Mouse (Mus musculus) MEL (cell line): ENCODE data around the gene Pitpnm3. TPM values are rescaled to one million over a fixed set of nuclear protein-coding genes. Genes with fewer than 3 reads are reported as not detected.

Experiments
- DNase-seq: peaks from one replicate; pipeline ENCODE4 v3.0.0; 2011; ENCODE audit warnings: low read depth, low spot score
- H3K27ac ChIP-seq: 2 replicates; pipeline ENCODE4 v1.5.1; 2012; ENCODE audit warnings: low read depth, mild to moderate bottlenecking, control low read depth, low read length, moderate library complexity; ENCODE audit not compliant: control insufficient read depth
- H3K27me3 ChIP-seq, 2 experiments: fragments of 150-350 bp in 1 of 2; sonication (generic) in 1 of 2; 2 replicates each; pipeline ENCODE4 v1.6.1; 2012; ENCODE audit warnings: low read length in 2 of 2, mild to moderate bottlenecking in 2 of 2, improper control_type of control experiment in 1 of 2, moderate library complexity in 1 of 2; ENCODE audit not compliant: insufficient read depth in 2 of 2, control insufficient read depth in 1 of 2
- H3K36me3 ChIP-seq, 2 experiments: 2 replicates each; pipeline ENCODE4 v1.6.1; 2012 to 2014; ENCODE audit warnings: low read length in 2 of 2, improper control_type of control experiment in 1 of 2, inconsistent platforms in 1 of 2, mild to moderate bottlenecking in 1 of 2; ENCODE audit not compliant: insufficient read depth in 2 of 2, control insufficient read depth in 1 of 2
- H3K4me1 ChIP-seq, 2 experiments: fragments of 150-350 bp in 1 of 2; sonication (generic) in 1 of 2; 2 replicates each; pipeline ENCODE4 v1.6.1; 2012; ENCODE audit warnings: low read length in 2 of 2, improper control_type of control experiment in 1 of 2, mild to moderate bottlenecking in 1 of 2; ENCODE audit not compliant: insufficient read depth in 2 of 2, control insufficient read depth in 1 of 2
- H3K4me3 ChIP-seq, 2 experiments: fragments of 150-350 bp in 1 of 2; sonication (generic) in 1 of 2; 2 replicates each; pipeline ENCODE4 v1.5.1; 2012; ENCODE audit warnings: low read depth in 2 of 2, low read length in 2 of 2, mild to moderate bottlenecking in 2 of 2, moderate library complexity in 2 of 2, control low read depth in 1 of 2, improper control_type of control experiment in 1 of 2; ENCODE audit not compliant: control insufficient read depth in 1 of 2, insufficient read depth in 1 of 2
- H3K79me2 ChIP-seq: 2 replicates; pipeline ENCODE4 v1.6.1; 2012; ENCODE audit warnings: mild to moderate bottlenecking, low read length, moderate library complexity; ENCODE audit not compliant: control insufficient read depth, poor library complexity, insufficient read depth
- H3K9ac ChIP-seq: 2 replicates; pipeline ENCODE4 v1.6.1; 2012; ENCODE audit warnings: low read depth, mild to moderate bottlenecking, control low read depth, low read length, moderate library complexity; ENCODE audit not compliant: control insufficient read depth, poor library complexity, severe bottlenecking
- H3K9me3 ChIP-seq: fragments of 150-350 bp; sonication (generic); replicated peaks from 2 replicates; pipeline ENCODE4 v1.6.1; 2012; ENCODE audit warnings: mild to moderate bottlenecking, low read length, improper control_type of control experiment, moderate library complexity; ENCODE audit not compliant: insufficient read depth
- BHLHE40 ChIP-seq: IDR thresholded peaks from 2 replicates; pipeline ENCODE4 v1.6.1; 2012; ENCODE audit warnings: low read depth, mild to moderate bottlenecking, inconsistent platforms, low read length, improper control_type of control experiment, borderline replicate concordance
- CHD1 ChIP-seq: IDR thresholded peaks from 2 replicates; pipeline ENCODE4 v1.6.1; 2012; ENCODE audit warnings: low read depth, mild to moderate bottlenecking, inconsistent platforms, low read length, improper control_type of control experiment
- CHD2 ChIP-seq: IDR thresholded peaks from 2 replicates; pipeline ENCODE4 v1.6.1; 2011; ENCODE audit warnings: low read length, improper control_type of control experiment
- CTCF ChIP-seq, 3 experiments: IDR thresholded peaks in 2 of 3; conservative IDR thresholded peaks in 1 of 3; 2 replicates each; pipeline ENCODE4 v1.5.1; 2011 to 2012; ENCODE audit warnings: low read length in 3 of 3, low read depth in 2 of 3, mild to moderate bottlenecking in 2 of 3, improper control_type of control experiment in 1 of 3, inconsistent platforms in 1 of 3, mixed read lengths in 1 of 3, moderate library complexity in 1 of 3; ENCODE audit not compliant: control insufficient read depth in 1 of 3, insufficient read depth in 1 of 3, poor library complexity in 1 of 3, severe bottlenecking in 1 of 3
- EP300 ChIP-seq, 2 experiments: IDR thresholded peaks; 2 replicates each; pipeline ENCODE4 v1.6.1; 2011; ENCODE audit warnings: improper control_type of control experiment in 2 of 2, low read length in 2 of 2, low read depth in 1 of 2, mild to moderate bottlenecking in 1 of 2
- GATA1 ChIP-seq: IDR thresholded peaks from 2 replicates; pipeline ENCODE4 v1.6.1; 2011; ENCODE audit warnings: low read depth, low read length, improper control_type of control experiment
- HCFC1 ChIP-seq: IDR thresholded peaks from 2 replicates; pipeline ENCODE4 v1.6.1; 2012; ENCODE audit warnings: low read depth, mild to moderate bottlenecking, inconsistent platforms, low read length, improper control_type of control experiment, moderate library complexity
- KAT2A ChIP-seq: conservative IDR thresholded peaks from 2 replicates; pipeline ENCODE4 v1.6.1; 2012; ENCODE audit warnings: low read depth, low read length, improper control_type of control experiment, inconsistent platforms
- MAFK ChIP-seq: IDR thresholded peaks from 2 replicates; pipeline ENCODE4 v1.6.1; 2011; ENCODE audit warnings: low read depth, mild to moderate bottlenecking, low read length, improper control_type of control experiment, borderline replicate concordance
- MEF2A ChIP-seq: IDR thresholded peaks from 2 replicates; pipeline ENCODE4 v1.6.1; 2014; ENCODE audit warnings: low read depth, mild to moderate bottlenecking, inconsistent platforms, low read length, improper control_type of control experiment; ENCODE audit not compliant: poor library complexity, insufficient replicate concordance, severe bottlenecking; ENCODE audit errors: extremely low read depth
- MYC ChIP-seq: IDR thresholded peaks from 2 replicates; pipeline ENCODE4 v1.6.1; 2011; ENCODE audit warnings: low read depth, mild to moderate bottlenecking, low read length, improper control_type of control experiment, moderate library complexity
- NELFE ChIP-seq: IDR thresholded peaks from 2 replicates; pipeline ENCODE4 v1.6.1; 2011; ENCODE audit warnings: low read depth, low read length, improper control_type of control experiment
- NRF1 ChIP-seq: IDR thresholded peaks from 2 replicates; pipeline ENCODE4 v1.6.1; 2014; ENCODE audit warnings: low read depth, mild to moderate bottlenecking, inconsistent platforms, low read length, improper control_type of control experiment, moderate library complexity; ENCODE audit not compliant: poor library complexity, insufficient read depth, severe bottlenecking
- POLR2AphosphoS2 ChIP-seq: IDR thresholded peaks from 2 replicates; pipeline ENCODE4 v1.6.1; 2011; ENCODE audit warnings: low read length, improper control_type of control experiment
- POLR2AphosphoS5 ChIP-seq: IDR thresholded peaks from 2 replicates; pipeline ENCODE4 v1.6.1; 2012; ENCODE audit warnings: low read depth, borderline replicate concordance, mild to moderate bottlenecking, inconsistent platforms, low read length, moderate library complexity, mixed read lengths
- RAD21 ChIP-seq: IDR thresholded peaks from 2 replicates; pipeline ENCODE4 v1.6.1; 2011; ENCODE audit warnings: mild to moderate bottlenecking, low read depth, low read length, improper control_type of control experiment
- RCOR1 ChIP-seq: IDR thresholded peaks from 2 replicates; pipeline ENCODE4 v1.6.1; 2012; ENCODE audit warnings: low read depth, mild to moderate bottlenecking, inconsistent platforms, low read length, improper control_type of control experiment
- SMC3 ChIP-seq: IDR thresholded peaks from 2 replicates; pipeline ENCODE4 v1.6.1; 2011; ENCODE audit warnings: low read depth, low read length, improper control_type of control experiment
- TCF12 ChIP-seq: IDR thresholded peaks from 2 replicates; pipeline ENCODE4 v1.6.1; 2014; ENCODE audit warnings: low read depth, mild to moderate bottlenecking, inconsistent platforms, low read length, improper control_type of control experiment, moderate library complexity
- UBTF ChIP-seq: IDR thresholded peaks from 2 replicates; pipeline ENCODE4 v1.6.1; 2012; ENCODE audit warnings: low read depth, mild to moderate bottlenecking, inconsistent platforms, low read length, improper control_type of control experiment, moderate library complexity, borderline replicate concordance; ENCODE audit not compliant: insufficient read depth
- USF1 ChIP-seq: IDR thresholded peaks from 2 replicates; pipeline ENCODE4 v1.6.1; 2014; ENCODE audit warnings: low read depth, mild to moderate bottlenecking, inconsistent platforms, low read length, improper control_type of control experiment, moderate library complexity
- USF2 ChIP-seq, 2 experiments: IDR thresholded peaks; 2 replicates each; pipeline ENCODE4 v1.6.1; 2011 to 2012; ENCODE audit warnings: improper control_type of control experiment in 2 of 2, low read length in 2 of 2, borderline replicate concordance in 1 of 2, inconsistent platforms in 1 of 2, low read depth in 1 of 2, mild to moderate bottlenecking in 1 of 2; ENCODE audit not compliant: insufficient read depth in 1 of 2
- ZC3H11A ChIP-seq: IDR thresholded peaks from 2 replicates; pipeline ENCODE4 v1.6.1; 2012; ENCODE audit warnings: low read depth, mild to moderate bottlenecking, inconsistent platforms, low read length, improper control_type of control experiment
- ZKSCAN1 ChIP-seq: IDR thresholded peaks from 2 replicates; pipeline ENCODE4 v1.6.1; 2012; ENCODE audit warnings: low read depth, mild to moderate bottlenecking, inconsistent platforms, low read length, improper control_type of control experiment, moderate library complexity
- polyA plus RNA-seq, 2 experiments: library from polyadenylated mRNA; stranded (reverse) in 1 of 2; unstranded in 1 of 2; fragments of >175 nt in 1 of 2; fragments of >200 nt in 1 of 2; gene quantifications; 2 replicates each; pipeline versions ENCODE4 v1.2.1 to v1.2.4; 2012; ENCODE audit warnings: low replicate concordance in 2 of 2, low read depth in 1 of 2; ENCODE audit not compliant: insufficient read length in 2 of 2, insufficient read depth in 1 of 2, missing spikeins in 1 of 2
- total RNA-seq: library from RNA; depleted of rRNA; stranded (reverse); fragments of 300-350 nt; gene quantifications from 2 replicates; pipeline ENCODE4 v1.2.3, GENCODE M21; 2012

The Pitpnm3 gene
- total and polyA plus RNA-seq, 3 experiments: 0.24 TPM; not detected in 2

DNA sequence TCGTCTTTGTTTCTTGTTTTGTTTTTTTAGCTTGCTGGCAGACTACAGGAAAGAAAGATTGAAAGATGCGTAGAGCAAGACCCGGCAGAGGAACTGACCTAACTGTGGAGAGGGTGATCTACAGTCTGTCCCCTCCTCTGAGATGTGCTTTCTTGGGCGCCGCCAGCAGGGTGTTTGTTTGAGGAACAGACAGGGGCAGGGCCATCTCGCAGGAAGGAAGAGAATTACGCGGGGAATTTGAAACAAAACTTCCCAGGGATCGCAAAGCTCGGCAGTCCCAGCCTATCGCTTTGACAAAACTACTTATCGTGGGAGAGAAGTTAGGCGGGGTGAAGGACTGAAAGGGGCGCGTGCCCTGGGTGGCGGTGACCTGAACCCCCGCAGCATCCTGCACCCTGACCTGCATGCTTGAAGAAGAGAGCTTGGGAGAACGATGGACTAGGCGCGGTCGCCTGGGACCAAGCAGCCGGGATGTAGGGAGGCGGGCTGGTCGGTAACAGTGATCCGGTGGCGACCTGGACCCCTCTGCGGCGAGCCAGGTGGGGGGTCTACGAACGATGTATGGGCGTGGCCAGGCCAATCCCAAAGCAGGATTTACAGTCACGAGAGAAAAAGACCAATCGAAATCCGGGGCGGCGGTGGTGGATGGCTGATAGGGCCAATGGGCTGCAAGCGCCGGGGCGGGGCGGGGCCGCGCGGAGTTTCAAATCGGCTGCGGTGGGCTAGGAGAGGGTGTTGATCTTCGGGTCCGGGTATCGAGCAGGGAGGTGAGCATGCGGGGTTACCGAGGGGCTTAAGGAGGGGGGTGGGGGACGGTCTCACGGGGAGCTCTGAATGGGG, 93.6 kb downstream of the Pitpnm3 start, which contains the start of gene Pimreg (continued):
- no peak for TF ChIP-seq ZKSCAN1
- TF ChIP-seq USF1: peak; percentile 82
- TF ChIP-seq ZC3H11A: no peak
- no peak for TF ChIP-seq USF2 (IDR thresholded peaks at IDR 0.05; ENCODE audit: borderline replicate concordance in 1 of 2, insufficient read depth in 1 of 2, low read depth in 1 of 2, low read length in 2 of 2)

DNA sequence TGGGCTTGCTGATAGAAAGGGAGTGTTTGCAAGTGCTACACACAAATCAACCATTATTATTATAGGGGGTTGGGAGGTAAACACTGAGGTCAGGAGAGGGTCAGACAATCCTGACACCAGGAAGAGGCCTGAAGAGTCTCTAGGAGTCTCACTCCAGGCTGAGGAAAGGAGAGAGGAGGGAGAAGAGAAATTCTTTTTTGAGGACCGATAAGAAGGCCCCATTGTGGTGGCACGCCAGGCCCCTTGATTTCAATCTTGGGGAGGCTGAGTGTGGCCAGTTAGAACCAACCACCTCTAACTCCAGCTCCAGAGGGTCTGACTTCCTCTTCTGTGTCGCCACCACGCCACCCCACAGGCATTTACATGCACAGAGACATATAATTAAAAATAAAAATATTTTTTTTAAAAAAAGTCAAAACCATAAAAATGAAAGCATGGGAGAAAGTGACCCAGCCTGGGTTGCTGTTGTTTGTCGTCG, 94.2 kb downstream of the Pitpnm3 start:
- H3K9ac ChIP-seq: peak overlapping the region; percentile 74
- peak overlapping the region; percentile 70 to 76 for H3K4me3 ChIP-seq
- TF ChIP-seq GATA1 (peak; percentile 75), POLR2AphosphoS2 (no peak), BHLHE40 (peak; percentile 63; the same call in 1 of the 2 replicates), MYC (peak; percentile 58; the same call in 1 of the 2 replicates), RCOR1 (0 out of 2 replicates have a peak, but pooled peaks have one; percentile 23), USF1 (no peak), EP300 (IDR thresholded peaks at IDR 0.05; ENCODE audit: low read depth in 1 of 2, low read length in 2 of 2) (peak in 1 of 2 experiments; percentile 46; a peak in 2 of 4 replicates)
- peak; percentile 87 for DNase-seq
- H3K4me1 ChIP-seq: peaks cover 2 to 18% of the 10 kb centered on the region in 2 experiments; a peak in 3 of 4 replicates
- peaks cover 8% of the 10 kb centered on the region for H3K79me2 ChIP-seq
- H3K36me3 ChIP-seq: peaks cover 0 to 11% of the 10 kb centered on the region in 2 experiments; a peak in 2 of 4 replicates
- H3K27ac ChIP-seq: peak overlapping the region; percentile 89
- no peaks in the 10 kb centered on the region for H3K9me3 ChIP-seq
- no peaks in the 10 kb centered on the region for H3K27me3 ChIP-seq

DNA sequence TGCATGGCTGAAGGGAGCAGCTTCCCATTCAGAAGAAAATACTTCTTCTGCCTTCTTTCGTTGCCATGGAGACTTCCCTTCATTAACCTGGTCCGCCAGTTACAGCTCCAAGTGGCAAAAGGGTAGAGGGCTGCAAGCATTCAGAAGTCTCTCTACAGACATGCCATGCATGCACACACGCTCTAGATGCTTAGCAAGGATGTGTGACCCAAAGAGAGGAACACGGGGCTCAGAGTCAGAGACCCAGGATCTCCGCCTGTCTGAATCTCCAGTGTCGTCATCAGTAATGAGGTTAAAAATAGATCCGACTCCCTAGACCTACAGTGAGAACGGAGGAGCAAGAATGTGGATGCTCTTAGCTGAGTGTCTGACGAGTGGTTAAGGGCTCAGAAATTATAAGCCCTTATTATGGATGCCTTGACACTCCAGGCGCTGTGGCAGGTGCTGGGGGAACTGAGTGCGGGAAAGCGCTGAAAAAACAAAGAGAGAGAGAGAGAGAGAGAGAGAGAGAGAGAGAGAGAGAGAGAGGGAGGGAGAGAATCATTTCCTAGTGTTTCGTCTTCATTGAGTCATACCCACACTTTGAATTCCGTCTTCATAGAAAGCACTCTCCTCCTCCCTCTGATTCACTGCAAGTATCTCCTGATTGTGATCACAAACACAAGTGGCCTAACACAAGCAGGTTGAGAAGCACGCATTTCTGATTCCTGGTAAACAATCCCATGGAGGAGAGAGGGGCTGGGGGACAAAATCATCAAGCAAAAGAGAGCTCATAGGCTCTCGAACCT, 95.8 kb downstream of the Pitpnm3 start:
- H3K27me3 ChIP-seq: no peaks in the 10 kb centered on the region
- H3K9me3 ChIP-seq: no peaks in the 10 kb centered on the region
- TF ChIP-seq CHD2 (no peak), RCOR1 (no peak), NELFE (no peak), TCF12 (no peak), CHD1 (no peak), KAT2A (no peak), MAFK (no peak), POLR2AphosphoS5 (no peak), USF1 (no peak), ZKSCAN1 (no peak), CTCF (IDR thresholded peaks at IDR 0.05 in 2 of 3, conservative IDR thresholded peaks at IDR 0.05 in 1 of 3; ENCODE audit: control insufficient read depth in 1 of 3, insufficient read depth in 1 of 3, low read depth in 2 of 3, low read length in 3 of 3, poor library complexity in 1 of 3, severe bottlenecking in 1 of 3) (no peak), HCFC1 (no peak), MEF2A (no peak), GATA1 (no peak), UBTF (no peak), SMC3 (no peak), RAD21 (no peak), NRF1 (no peak)

More for the DNA sequence above, 95.8 kb downstream of the Pitpnm3 start:
- H3K79me2 ChIP-seq: peaks cover 8% of the 10 kb centered on the region
- no peak overlapping the region for H3K4me3 ChIP-seq
- no peak for DNase-seq
- H3K27ac ChIP-seq: no peak overlapping the region
- peaks cover 0 to 14% of the 10 kb centered on the region in 2 experiments; a peak in 2 of 4 replicates for H3K36me3 ChIP-seq
- H3K4me1 ChIP-seq: peaks cover 4 to 28% of the 10 kb centered on the region in 2 experiments
- no peak overlapping the region for H3K9ac ChIP-seq
